Mouse (Mus musculus): ENCODE measurements around the gene Tmem125.

GRCm38 (mm10) chr4:118533156-118533555 is 10.7 kb downstream of the Tmem125 start:
- TF ChIP-seq CHD2 (IDR thresholded peaks at IDR 0.05; ENCODE audit: low read depth, low read length) (no peak), ZC3H11A (IDR thresholded peaks at IDR 0.05; ENCODE audit: borderline replicate concordance, low read depth, low read length) (no peak), HCFC1 (IDR thresholded peaks at IDR 0.05; ENCODE audit: borderline replicate concordance, insufficient read depth, low read length) (no peak), MAFK (IDR thresholded peaks at IDR 0.05; ENCODE audit: insufficient read depth, low read depth, low read length) (no peak), ZNF384 (IDR thresholded peaks at IDR 0.05; ENCODE audit: low read depth, low read length) (no peak)
